Mouse (Mus musculus) limb, embryonic 14.5 days (tissue): ENCODE measurements at regions not wholly inside any gene's neighbourhood (a gene's known extent, or its start where the extent isn't known, plus 50 kb on each side); places are given as distances from the start of the nearest gene placed in this dataset.
A peak's percentile ranks its signal among the peaks of the same experiment; 100 is the strongest.

ENCODE experiments used
- ATAC-seq: fragments of 200-750 bp; cut with Nextera tagmentation; 2 replicates; pipeline ENCODE4 v1.8.0; 2017; ENCODE audit warnings: low read depth, moderate number of reproducible peaks, moderate TSS enrichment; ENCODE audit not compliant: low FRiP score
- DNase-seq: peaks from one replicate; pipeline ENCODE4 v3.0.0-alpha.2; 2015; ENCODE audit warnings: low spot score
- H3K27ac ChIP-seq: fragments of 300-500 bp; sonication (generic); replicated peaks from 2 replicates; pipeline ENCODE4 v1.5.1; 2014; ENCODE audit warnings: low read depth, mild to moderate bottlenecking, low read length, moderate library complexity, mixed read lengths
- H3K27me3 ChIP-seq: fragments of 300-500 bp; sonication (generic); 2 replicates; pipeline ENCODE4 v1.6.1; 2014; ENCODE audit warnings: low read length, mixed read lengths; ENCODE audit not compliant: control insufficient read depth, insufficient read depth
- H3K36me3 ChIP-seq: fragments of 300-500 bp; sonication (generic); 2 replicates; pipeline ENCODE4 v1.6.1; 2014; ENCODE audit warnings: mild to moderate bottlenecking, low read length, moderate library complexity, mixed read lengths; ENCODE audit not compliant: control insufficient read depth, insufficient read depth
- H3K4me1 ChIP-seq: fragments of 300-500 bp; sonication (generic); 2 replicates; pipeline ENCODE4 v1.6.1; 2014; ENCODE audit warnings: antibody characterized with exemption, low read length, mixed read lengths; ENCODE audit not compliant: control insufficient read depth, insufficient read depth
- H3K4me2 ChIP-seq: fragments of 300-500 bp; sonication (generic); replicated peaks from 2 replicates; pipeline ENCODE4 v1.6.1; 2014; ENCODE audit warnings: low read depth, mild to moderate bottlenecking, low read length, moderate library complexity; ENCODE audit not compliant: severe bottlenecking
- H3K4me3 ChIP-seq: fragments of 300-500 bp; sonication (generic); replicated peaks from 2 replicates; pipeline ENCODE4 v1.5.1; 2014; ENCODE audit warnings: low read length
- H3K9ac ChIP-seq: fragments of 300-500 bp; sonication (generic); 2 replicates; pipeline ENCODE4 v1.6.1; 2014; ENCODE audit warnings: mild to moderate bottlenecking, low read depth, low read length, moderate library complexity; ENCODE audit not compliant: severe bottlenecking
- H3K9me3 ChIP-seq: fragments of 300-500 bp; sonication (generic); 2 replicates; pipeline ENCODE4 v1.6.1; 2016; ENCODE audit warnings: low read length; ENCODE audit not compliant: control insufficient read depth
- POLR2A ChIP-seq: fragments of 200-500 bp; IDR thresholded peaks from 2 replicates; pipeline ENCODE4 v1.8.0; 2012; ENCODE audit warnings: inconsistent platforms, mild to moderate bottlenecking, moderate library complexity, borderline replicate concordance; ENCODE audit not compliant: insufficient read depth, insufficient read length; ENCODE audit errors: extremely low read depth
- WGBS: fragments of 180-500 bp; shearing (Covaris S2); extraction: QIAGEN DNeasy Blood & Tissue Kit; methylation state at CpG from one replicate; pipeline ENCODE4 v1.1.7; 2014; 5-methylcytosine and 5-hydroxymethylcytosine counted together

DNA sequence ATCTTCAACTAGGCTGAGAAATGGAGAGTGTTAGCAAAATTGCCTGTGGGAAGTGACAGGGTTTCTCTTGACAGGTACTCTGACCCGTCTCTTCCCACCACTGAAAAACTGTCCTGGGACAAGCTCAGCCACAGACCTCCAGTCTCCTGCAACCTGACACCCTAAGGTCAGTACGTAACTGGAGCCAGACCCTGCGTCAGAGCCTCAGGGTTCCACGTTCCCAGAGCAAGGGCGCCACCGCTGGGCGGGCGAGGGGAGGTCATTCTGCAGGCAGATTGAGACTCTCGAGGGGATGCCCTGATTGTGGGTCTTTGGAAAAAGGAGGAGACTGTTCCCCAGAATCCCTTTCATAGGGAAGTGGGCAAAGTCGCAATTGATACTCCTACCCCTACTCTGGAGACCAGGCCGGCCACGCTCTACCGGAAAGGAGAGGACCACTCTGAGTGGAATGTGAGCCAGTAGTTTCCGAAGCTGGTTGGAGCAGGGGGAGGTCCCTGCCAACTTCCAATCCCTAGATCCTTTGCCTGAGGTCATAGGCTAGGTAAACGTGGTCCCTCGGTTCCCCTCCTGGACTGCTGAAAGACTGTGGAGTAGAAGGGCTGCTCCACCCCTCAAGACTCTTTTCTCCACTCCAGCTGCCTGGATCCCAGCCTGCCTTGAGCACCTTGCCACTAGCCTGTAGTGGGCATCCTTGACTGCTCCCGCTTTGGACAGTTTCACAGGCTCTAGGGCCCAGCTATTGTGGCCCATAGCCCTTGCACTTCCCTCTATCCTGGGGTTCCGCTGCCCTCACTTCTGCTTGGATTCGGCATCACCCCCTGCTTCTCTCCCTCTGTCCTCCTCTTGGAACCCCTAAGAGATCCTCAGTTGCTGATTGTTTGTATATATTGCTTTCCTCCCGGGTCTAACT lies 61.0 kb upstream of the Lpcat1 start:
- ATAC-seq (peak; percentile 53; the same call in 1 of the 2 replicates), DNase-seq (peak; percentile 30)
- no peak overlapping the region for H3K27ac ChIP-seq
- no peaks in the 10 kb centered on the region for H3K27me3 ChIP-seq
- no peak for TF ChIP-seq POLR2A
- no peaks in the 10 kb centered on the region for H3K36me3 ChIP-seq
- no peaks in the 10 kb centered on the region for H3K9me3 ChIP-seq
- H3K9ac ChIP-seq: no peak overlapping the region
- H3K4me3 ChIP-seq: no peak overlapping the region
- 21% methylated on average over 15 of the region's 20 CpGs for WGBS
- H3K4me1 ChIP-seq: no peaks in the 10 kb centered on the region
- H3K4me2 ChIP-seq: peak overlapping the region; percentile 29

GRCm38 (mm10) chr13:73400921-73401320 lies 66.1 kb upstream of the Lpcat1 start:
- no peak overlapping the region for H3K9ac ChIP-seq
- WGBS: 66% methylated on average over 1 of the region's 1 CpGs
- no peaks in the 10 kb centered on the region for H3K4me1 ChIP-seq
- H3K4me2 ChIP-seq: no peak overlapping the region
- ATAC-seq (no peak), DNase-seq (no peak)
- H3K27me3 ChIP-seq: no peaks in the 10 kb centered on the region
- no peak overlapping the region for H3K27ac ChIP-seq
- H3K4me3 ChIP-seq: no peak overlapping the region
- H3K36me3 ChIP-seq: no peaks in the 10 kb centered on the region
- TF ChIP-seq POLR2A: no peak
- H3K9me3 ChIP-seq: no peaks in the 10 kb centered on the region

- no peak for DNase-seq
- WGBS: 22% methylated on average over 4 of the region's 4 CpGs
- no peaks in the 10 kb centered on the region for H3K27me3 ChIP-seq
- ATAC-seq: no peak
- no peak overlapping the region for H3K4me2 ChIP-seq
- no peaks in the 10 kb centered on the region for H3K36me3 ChIP-seq
- H3K9ac ChIP-seq: no peak overlapping the region
- no peaks in the 10 kb centered on the region for H3K9me3 ChIP-seq
- no peak for TF ChIP-seq POLR2A
- no peaks in the 10 kb centered on the region for H3K4me1 ChIP-seq
- H3K27ac ChIP-seq: no peak overlapping the region
- no peak overlapping the region for H3K4me3 ChIP-seq
These were observed 68.7 kb upstream of the Ndufs6 start for GRCm38 (mm10) chr13:73397033-73397432.

- Histone ChIP-seq H3K27me3 (no peaks in the 10 kb centered on the region), H3K9me3 (no peaks in the 10 kb centered on the region), H3K27ac (no peak overlapping the region), H3K9ac (no peak overlapping the region), H3K4me1 (no peaks in the 10 kb centered on the region), H3K4me2 (no peak overlapping the region), H3K36me3 (no peaks in the 10 kb centered on the region), H3K4me3 (no peak overlapping the region)
- WGBS: 70% methylated on average over 7 of the region's 7 CpGs
- no peak for ATAC-seq
- no peak for TF ChIP-seq POLR2A
- DNase-seq: no peak
These were observed 67.5 kb upstream of the Ndufs6 start for GRCm38 (mm10) chr13:73395856-73396255.

GRCm38 (mm10) chr13:73389051-73389450 lies 60.7 kb upstream of the Ndufs6 start:
- no peaks in the 10 kb centered on the region for H3K36me3 ChIP-seq
- ATAC-seq: no peak
- no peak overlapping the region for H3K27ac ChIP-seq
- H3K4me2 ChIP-seq: no peak overlapping the region
- TF ChIP-seq POLR2A: no peak
- no peaks in the 10 kb centered on the region for H3K27me3 ChIP-seq
- no peak for DNase-seq
- H3K4me1 ChIP-seq: no peaks in the 10 kb centered on the region
- H3K4me3 ChIP-seq: no peak overlapping the region
- no peak overlapping the region for H3K9ac ChIP-seq
- H3K9me3 ChIP-seq: no peaks in the 10 kb centered on the region
- 66% methylated on average over 4 of the region's 4 CpGs for WGBS
